ENCODE assay signal across 8 mouse cellular contexts in genomic region chr13:83604320-83604719, GRCm38 (mm10).
DNase-seq lines count a peak whose midpoint lies in the region; ATAC-seq lines count a peak whose summit lies in the region.

No protein-coding gene starts in this region.

- H3K4me1 ChIP-seq in embryonic facial prominence, embryonic 11.5 days (ENCODE audit: control insufficient read depth, insufficient read depth, low read length): no peaks in the 10 kb centered on the region
- H3K4me1 ChIP-seq in embryonic facial prominence, embryonic 10.5 days: peaks cover 26% of the 10 kb centered on the region

- no peak overlapping the region for H3K9ac ChIP-seq in embryonic facial prominence, embryonic 11.5 days (replicated peaks; ENCODE audit: low read length)

- WGBS in embryonic facial prominence, embryonic 11.5 days: 20% methylated on average over 3 of the region's 3 CpGs
- 24% methylated on average over 3 of the region's 3 CpGs for WGBS in embryonic facial prominence, embryonic 10.5 days

- H3K4me3 ChIP-seq in embryonic facial prominence, embryonic 11.5 days (ENCODE audit: low read depth, low read length): no peak overlapping the region
- H3K4me3 ChIP-seq in embryonic facial prominence, embryonic 10.5 days: no peak overlapping the region

- H3K9me3 ChIP-seq in embryonic facial prominence, embryonic 11.5 days (replicated peaks; ENCODE audit: control insufficient read depth, low read length): no peaks in the 10 kb centered on the region
- H3K9me3 ChIP-seq in embryonic facial prominence, embryonic 10.5 days: no peaks in the 10 kb centered on the region

- no peak overlapping the region for H3K4me2 ChIP-seq in embryonic facial prominence, embryonic 11.5 days (ENCODE audit: low read depth, low read length)

- DNase-seq in embryonic facial prominence, embryonic 11.5 days (ENCODE audit: low spot score): peak; percentile 14
- DNase-seq in embryonic facial prominence, embryonic 10.5 days (ENCODE audit: low spot score): no peak
- peak; percentile 25 for DNase-seq in ovary, postnatal 36 days (ENCODE audit: low spot score)
- no peak for DNase-seq in ovary, postnatal 14 days (ENCODE audit: low spot score)
- DNase-seq in gastrocnemius, postnatal 25 days: peak; percentile 22
- DNase-seq in lung, postnatal 25 days (ENCODE audit: low spot score): peak; percentile 29
- DNase-seq in thymus, postnatal 25 days: no peak
- DNase-seq in layer of hippocampus, postnatal 25 days (ENCODE audit: extremely low spot score in 1 of 2, low spot score in 1 of 2): no peak

- no peak for ATAC-seq in embryonic facial prominence, embryonic 11.5 days (replicated peaks; ENCODE audit: insufficient number of reproducible peaks, low FRiP score, low TSS enrichment, low read depth)

- no peaks in the 10 kb centered on the region for H3K27me3 ChIP-seq in embryonic facial prominence, embryonic 11.5 days (ENCODE audit: control insufficient read depth, insufficient read depth, low read length)
- no peaks in the 10 kb centered on the region for H3K27me3 ChIP-seq in embryonic facial prominence, embryonic 10.5 days (replicated peaks; ENCODE audit: low read depth, poor library complexity, severe bottlenecking)

- H3K27ac ChIP-seq in embryonic facial prominence, embryonic 11.5 days (replicated peaks; ENCODE audit: low read depth, low read length): no peak overlapping the region
- no peak overlapping the region for H3K27ac ChIP-seq in embryonic facial prominence, embryonic 10.5 days (replicated peaks)

- H3K36me3 ChIP-seq in embryonic facial prominence, embryonic 11.5 days (replicated peaks; ENCODE audit: control insufficient read depth, insufficient read depth, low read depth, low read length): no peaks in the 10 kb centered on the region
- no peaks in the 10 kb centered on the region for H3K36me3 ChIP-seq in embryonic facial prominence, embryonic 10.5 days (replicated peaks)

Comparison
In these comparisons a context has a peak if more than half of its experiments do, and no peak if none do; other contexts are left out.
1. DNase-seq: peak in embryonic facial prominence, embryonic 11.5 days (single experiment), ovary, postnatal 36 days (single experiment), gastrocnemius, postnatal 25 days (single experiment) and lung, postnatal 25 days (single experiment); none in embryonic facial prominence, embryonic 10.5 days (single experiment), ovary, postnatal 14 days (single experiment), thymus, postnatal 25 days (single experiment) and layer of hippocampus, postnatal 25 days (0 of 2).